Mouse (Mus musculus): Measurements from ENCODE around the gene Stum.

Stum gene

DNA sequence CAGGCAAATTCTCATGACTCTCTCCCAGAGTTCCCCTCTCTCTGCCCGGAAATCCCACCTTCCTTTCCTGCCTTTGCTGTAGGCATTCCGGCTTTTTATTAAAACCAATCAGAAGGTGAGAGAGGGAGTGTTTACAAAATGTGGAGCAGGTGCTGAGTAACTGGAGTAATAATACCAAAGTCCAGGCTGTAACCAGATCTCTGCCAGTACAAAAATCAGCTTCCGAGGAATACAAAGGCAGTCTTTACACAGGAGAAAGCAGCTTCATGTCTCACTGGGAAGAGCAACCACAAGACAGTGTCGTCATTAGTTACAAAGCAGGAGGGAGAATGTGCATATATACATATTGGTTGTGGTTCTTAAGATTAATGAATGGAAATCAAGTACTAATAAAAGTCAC lies 19.3 kb upstream of the Stum start:
- in situ Hi-C loops (cut with MboI; ENCODE audit: low pct_unique_long_range_greater_than_20kb in 1 of 2, low sequenced_read_pairs in 2 of 2, unreplicated experiment in 1 of 2), result no loop called here

DNA sequence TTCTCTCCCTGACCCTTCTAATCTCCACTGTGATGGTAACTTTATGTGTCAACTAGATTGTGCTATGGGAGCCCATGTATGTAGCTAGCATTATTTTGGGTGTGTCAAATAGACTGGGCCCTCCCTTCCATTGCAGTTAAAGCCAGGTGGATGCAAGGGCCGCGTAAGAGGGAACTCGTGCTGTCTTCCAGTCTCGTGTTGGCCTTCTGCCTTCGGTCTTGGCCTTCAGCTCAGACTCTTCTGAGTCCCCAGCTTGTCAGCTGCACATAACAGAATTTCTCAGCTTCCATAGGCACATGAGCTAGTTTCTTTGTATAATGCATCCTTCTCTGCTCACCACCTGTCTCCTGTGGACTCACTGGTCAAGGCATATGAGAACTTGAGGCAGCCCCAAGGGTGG lies 17.3 kb upstream of the Stum start:
- in situ Hi-C loops (cut with MboI; ENCODE audit: low pct_unique_long_range_greater_than_20kb in 1 of 2, low sequenced_read_pairs in 2 of 2, unreplicated experiment in 1 of 2), result no loop called here

GRCm38 (mm10) chr1:180500218-180500617 lies 16.9 kb upstream of the Stum start:
- in situ Hi-C loops (cut with MboI; ENCODE audit: low pct_unique_long_range_greater_than_20kb in 1 of 2, low sequenced_read_pairs in 2 of 2, unreplicated experiment in 1 of 2), result no loop called here

DNA sequence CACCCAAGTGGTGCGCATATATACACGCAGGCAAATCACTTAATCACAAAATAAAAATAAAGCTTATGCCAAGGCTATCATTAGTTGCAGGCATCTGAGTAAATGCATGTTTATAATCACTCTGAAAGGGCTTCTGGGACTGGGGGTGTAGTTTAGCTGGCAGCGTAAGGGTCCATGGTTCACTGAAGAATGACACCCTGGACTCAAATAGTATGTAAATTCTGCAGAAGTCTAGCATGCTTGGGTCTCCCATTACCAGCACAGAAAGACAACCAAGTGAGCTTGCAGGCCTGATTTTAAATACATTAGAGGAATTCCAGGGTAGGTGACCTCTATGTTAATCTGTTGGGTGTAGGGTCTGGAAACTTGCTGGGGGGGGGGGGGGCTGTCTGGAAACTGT lies 16.5 kb upstream of the Stum start:
- in situ Hi-C loops (cut with MboI; ENCODE audit: low pct_unique_long_range_greater_than_20kb in 1 of 2, low sequenced_read_pairs in 2 of 2, unreplicated experiment in 1 of 2), result no loop called here

DNA sequence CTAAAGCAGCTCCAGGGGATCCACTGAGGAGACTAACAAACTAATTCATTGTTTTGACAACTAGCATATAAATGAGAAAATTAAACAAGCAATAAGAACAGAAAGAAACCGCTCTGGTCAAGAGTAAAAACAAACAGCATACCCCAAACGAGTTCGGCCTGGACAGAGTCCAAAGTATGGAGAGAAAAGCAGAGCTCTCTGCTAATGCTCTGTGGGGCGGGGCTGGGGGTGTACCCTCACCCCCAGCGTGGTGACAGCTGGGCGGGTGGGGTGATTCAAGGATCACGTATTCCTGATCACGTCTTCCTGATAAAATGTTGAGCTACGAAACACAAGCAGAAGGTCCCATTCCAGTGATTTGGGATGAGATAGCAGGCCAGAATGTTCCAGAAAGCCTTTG lies 9.5 kb upstream of the Stum start:
- in situ Hi-C loops (cut with MboI; ENCODE audit: low pct_unique_long_range_greater_than_20kb in 1 of 2, low sequenced_read_pairs in 2 of 2, unreplicated experiment in 1 of 2), result no loop called here

DNA sequence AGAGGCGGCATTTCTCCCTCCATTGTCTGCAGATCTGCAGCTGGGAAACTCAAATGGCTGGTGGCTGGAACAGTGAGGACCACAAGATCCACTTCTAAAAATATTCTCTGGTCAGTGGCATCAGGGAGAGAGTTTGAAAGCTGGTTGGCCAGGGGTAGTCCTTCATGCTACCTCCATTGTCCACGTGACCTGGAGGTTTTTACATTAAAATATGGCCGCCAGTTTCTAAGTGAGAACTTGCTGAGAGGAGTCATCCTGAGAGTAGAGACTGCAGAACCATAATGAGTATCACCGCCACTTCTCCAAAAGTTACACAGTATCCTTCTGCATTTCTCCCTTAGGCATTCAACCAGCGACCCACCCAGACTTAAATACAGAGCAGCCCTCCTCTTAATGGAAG lies 2.0 kb upstream of the Stum start:
- in situ Hi-C loops (cut with MboI; ENCODE audit: low pct_unique_long_range_greater_than_20kb in 1 of 2, low sequenced_read_pairs in 2 of 2, unreplicated experiment in 1 of 2), result loop anchor here in 1 of 2 experiments (10.0 kb wide), 1 partner anchor 51 kb away; no protein-coding TSS in a partner anchor

GRCm38 (mm10) chr1:180482840-180483398 lies 385 bp downstream of the Stum start:
- in situ Hi-C loops (cut with MboI; ENCODE audit: low pct_unique_long_range_greater_than_20kb in 1 of 2, low sequenced_read_pairs in 2 of 2, unreplicated experiment in 1 of 2), result loop anchor here in 1 of 2 experiments (10.0 kb wide), 1 partner anchor 48 kb away; no protein-coding TSS in a partner anchor

DNA sequence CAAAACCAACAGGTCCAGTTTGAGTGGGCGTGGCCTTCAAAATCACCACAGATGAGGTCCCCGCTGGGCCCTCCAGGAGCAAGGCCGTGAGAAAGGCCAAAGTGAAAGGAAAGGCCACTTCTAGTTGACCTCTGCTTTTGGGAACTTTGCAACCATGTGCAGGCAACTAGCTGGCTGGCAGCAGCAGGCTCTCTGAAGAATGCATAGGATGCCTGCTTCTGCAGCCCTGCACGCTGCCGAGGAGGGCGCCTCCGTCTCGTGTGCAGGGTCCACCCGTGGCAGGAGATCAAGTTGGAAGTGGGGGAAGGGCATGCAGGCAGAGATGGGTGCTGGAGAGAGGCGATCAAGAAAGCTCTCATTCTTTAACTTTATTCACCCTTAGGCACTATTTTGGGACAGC lies 1.3 kb downstream of the Stum start:
- in situ Hi-C loops (cut with MboI; ENCODE audit: low pct_unique_long_range_greater_than_20kb in 1 of 2, low sequenced_read_pairs in 2 of 2, unreplicated experiment in 1 of 2), result loop anchor here in 1 of 2 experiments (10.0 kb wide), 1 partner anchor 47 kb away; no protein-coding TSS in a partner anchor

DNA sequence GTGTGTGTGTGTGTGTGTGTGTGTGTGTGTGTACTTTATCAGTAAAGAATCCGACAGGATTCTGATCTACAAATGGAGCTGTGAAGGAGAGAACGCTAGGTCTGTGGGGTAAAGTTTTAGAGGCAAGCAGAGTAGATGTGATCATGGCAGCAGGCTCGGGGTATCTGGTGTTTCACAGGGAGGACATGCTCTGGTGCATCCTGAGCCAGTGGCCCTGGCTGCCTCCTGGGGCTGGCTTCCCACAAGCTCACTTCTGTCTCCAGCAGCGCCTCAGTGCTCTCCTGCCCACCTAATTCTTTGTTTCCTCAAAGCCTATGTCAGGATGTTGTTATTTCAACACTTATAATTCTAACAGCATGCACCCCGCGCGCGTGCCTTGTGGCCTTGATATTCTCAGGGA lies 2.0 kb downstream of the Stum start:
- in situ Hi-C loops (cut with MboI; ENCODE audit: low pct_unique_long_range_greater_than_20kb in 1 of 2, low sequenced_read_pairs in 2 of 2, unreplicated experiment in 1 of 2), result loop anchor here in 1 of 2 experiments (10.0 kb wide), 1 partner anchor 47 kb away; no protein-coding TSS in a partner anchor

GRCm38 (mm10) chr1:180480325-180480724 lies 3.0 kb downstream of the Stum start:
- in situ Hi-C loops (cut with MboI; ENCODE audit: low pct_unique_long_range_greater_than_20kb in 1 of 2, low sequenced_read_pairs in 2 of 2, unreplicated experiment in 1 of 2), result loop anchor here in 1 of 2 experiments (10.0 kb wide), 1 partner anchor 46 kb away; no protein-coding TSS in a partner anchor

DNA sequence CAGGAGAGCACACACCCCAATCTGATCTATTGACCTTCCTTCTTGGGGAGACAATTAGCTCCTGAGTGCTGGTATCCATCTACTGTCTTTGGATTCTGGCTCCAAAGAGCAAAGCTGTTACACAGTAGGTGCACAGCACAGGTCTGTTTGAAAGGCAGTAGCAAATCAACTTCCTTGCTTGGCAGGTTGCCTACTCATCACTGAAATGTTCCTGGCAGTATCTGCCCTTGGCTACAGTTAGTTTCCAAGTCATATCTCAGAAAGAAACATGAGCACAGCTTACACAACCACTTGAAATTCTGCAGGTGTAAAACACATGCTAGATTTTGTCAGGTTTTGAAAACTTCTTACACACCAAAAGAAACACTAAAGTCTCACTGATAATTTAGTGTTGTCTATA lies 9.7 kb downstream of the Stum start:
- in situ Hi-C loops (cut with MboI; ENCODE audit: low pct_unique_long_range_greater_than_20kb in 1 of 2, low sequenced_read_pairs in 2 of 2, unreplicated experiment in 1 of 2), result no loop called here

- in situ Hi-C loops (cut with MboI; ENCODE audit: low pct_unique_long_range_greater_than_20kb in 1 of 2, low sequenced_read_pairs in 2 of 2, unreplicated experiment in 1 of 2), result no loop called here
Measured at GRCm38 (mm10) chr1:180468004-180468403, 15.3 kb downstream of the Stum start.

- in situ Hi-C loops (cut with MboI; ENCODE audit: low pct_unique_long_range_greater_than_20kb in 1 of 2, low sequenced_read_pairs in 2 of 2, unreplicated experiment in 1 of 2), result no loop called here
Measured at GRCm38 (mm10) chr1:180465620-180466019, 17.7 kb downstream of the Stum start.

DNA sequence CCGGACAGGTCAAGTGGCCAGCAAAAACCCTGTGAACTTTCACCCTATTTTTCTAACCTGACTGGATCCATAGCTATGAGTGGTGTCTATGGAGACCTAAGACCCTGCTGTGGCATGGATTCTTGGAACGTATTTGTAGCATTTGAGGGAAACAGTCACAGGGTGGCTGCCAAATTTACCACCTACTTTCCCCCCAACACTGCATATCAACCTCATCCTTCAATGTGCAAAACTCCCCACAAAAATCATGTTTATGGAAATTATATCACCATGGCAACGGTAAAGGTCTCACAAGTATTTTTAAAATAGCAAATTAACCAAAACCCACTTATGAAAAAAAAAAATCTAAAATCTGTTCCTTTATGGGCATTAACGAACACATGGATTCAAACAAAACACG lies 18.9 kb downstream of the Stum start:
- in situ Hi-C loops (cut with MboI; ENCODE audit: low pct_unique_long_range_greater_than_20kb in 1 of 2, low sequenced_read_pairs in 2 of 2, unreplicated experiment in 1 of 2), result no loop called here

- in situ Hi-C loops (cut with MboI; ENCODE audit: low pct_unique_long_range_greater_than_20kb in 1 of 2, low sequenced_read_pairs in 2 of 2, unreplicated experiment in 1 of 2), result no loop called here
Measured at GRCm38 (mm10) chr1:180462983-180463475, 20.3 kb downstream of the Stum start.

GRCm38 (mm10) chr1:180462396-180462795 lies 20.9 kb downstream of the Stum start:
- in situ Hi-C loops (cut with MboI; ENCODE audit: low pct_unique_long_range_greater_than_20kb in 1 of 2, low sequenced_read_pairs in 2 of 2, unreplicated experiment in 1 of 2), result no loop called here

- in situ Hi-C loops (cut with MboI; ENCODE audit: low pct_unique_long_range_greater_than_20kb in 1 of 2, low sequenced_read_pairs in 2 of 2, unreplicated experiment in 1 of 2), result no loop called here
Measured at GRCm38 (mm10) chr1:180460721-180461120, 22.6 kb downstream of the Stum start.

GRCm38 (mm10) chr1:180458680-180459079 lies 24.6 kb downstream of the Stum start:
- in situ Hi-C loops (cut with MboI; ENCODE audit: low pct_unique_long_range_greater_than_20kb in 1 of 2, low sequenced_read_pairs in 2 of 2, unreplicated experiment in 1 of 2), result no loop called here

DNA sequence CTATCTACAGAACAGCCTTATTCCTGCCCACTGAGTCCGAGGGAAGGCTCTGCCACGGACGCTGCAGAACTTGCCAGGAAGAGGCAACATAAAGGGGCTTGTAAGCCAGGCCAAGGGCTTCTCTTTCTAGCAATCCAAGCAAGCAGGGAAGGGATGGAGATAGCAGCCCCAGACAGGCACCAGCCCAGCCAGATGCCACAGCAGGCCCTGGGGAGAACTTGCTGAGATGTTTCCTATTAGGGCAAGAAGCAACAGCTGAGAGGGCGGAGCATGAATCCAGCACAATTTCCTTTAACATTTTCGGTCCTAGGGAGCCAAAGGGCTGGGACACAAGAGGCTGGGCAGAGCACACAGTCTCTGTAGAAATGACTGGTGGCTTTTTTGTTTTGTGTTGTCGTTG lies 25.0 kb downstream of the Stum start:
- in situ Hi-C loops (cut with MboI; ENCODE audit: low pct_unique_long_range_greater_than_20kb in 1 of 2, low sequenced_read_pairs in 2 of 2, unreplicated experiment in 1 of 2), result no loop called here

DNA sequence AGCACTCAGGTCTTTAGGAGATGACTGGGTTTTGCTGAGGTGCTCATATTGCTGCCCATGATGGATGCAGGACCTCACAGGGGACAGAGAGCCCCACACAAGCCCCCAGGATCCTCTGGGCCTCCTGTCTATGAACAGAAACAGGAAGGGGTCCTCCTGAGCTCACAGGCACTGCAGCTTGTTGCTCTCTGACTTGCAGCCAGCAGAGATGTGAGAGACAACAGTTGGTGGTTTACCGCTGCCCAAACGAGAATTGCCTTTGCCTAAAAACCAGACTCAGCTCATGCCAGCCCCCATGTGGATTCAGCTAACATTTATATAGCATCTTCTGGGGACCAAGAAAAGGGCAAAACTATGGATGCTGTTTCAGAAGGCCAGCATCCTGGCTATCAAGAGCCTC lies 33.7 kb downstream of the Stum start:
- in situ Hi-C loops (cut with MboI; ENCODE audit: low pct_unique_long_range_greater_than_20kb in 1 of 2, low sequenced_read_pairs in 2 of 2, unreplicated experiment in 1 of 2), result no loop called here
